Mouse (Mus musculus): ENCODE results near the gene Ogn.
"Not testable (repeated sequence)": the region's sequence is repeated elsewhere in the genome, so short reads cannot be mapped to it uniquely, and the experiment has no call there.

Gene Ogn

DNA sequence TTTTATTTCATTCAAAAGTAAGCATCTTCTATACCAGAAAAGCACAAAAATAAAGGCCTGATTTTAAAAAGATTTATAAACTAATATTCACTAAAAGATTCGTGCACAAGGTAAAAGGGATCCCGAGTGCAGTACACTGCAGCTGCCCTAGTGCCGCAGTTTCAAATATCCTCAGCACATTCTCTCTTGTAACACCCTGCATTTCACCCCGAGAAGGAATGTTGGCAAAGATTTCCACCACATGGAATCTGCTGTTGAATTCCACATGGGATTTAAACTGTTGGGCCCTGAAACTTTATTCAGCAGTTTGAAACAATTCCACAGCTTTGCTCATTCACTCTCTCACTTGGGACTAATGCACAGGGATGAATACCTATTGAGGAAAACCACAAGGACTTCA is at the start of gene Ogn:
TSS of gene Ogn (plus strand) at position 333 of the 400 bp plus-strand sequence.
- DNase-seq: peak; percentile 33 to 38

DNA sequence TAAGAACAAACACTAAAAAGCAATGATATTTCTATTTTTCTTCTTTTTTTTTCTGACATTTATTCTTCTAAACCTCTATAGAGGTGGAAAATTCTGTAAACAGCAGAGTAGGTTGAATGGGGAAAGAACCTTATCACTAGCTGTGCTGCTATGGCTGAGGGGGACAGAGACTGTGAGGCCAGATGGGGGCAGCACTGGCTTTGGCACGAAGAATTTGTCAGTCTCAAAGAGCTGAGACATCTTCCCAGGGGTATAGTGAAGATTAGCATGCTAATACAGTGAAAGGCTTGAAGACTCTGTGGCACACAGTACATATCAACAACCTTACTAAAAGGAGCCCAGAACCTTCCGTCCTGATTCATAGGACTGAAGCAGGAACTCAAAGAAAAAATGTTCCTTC is 48.7 kb upstream of the Ogn start:
- peak; percentile 31 to 63 for DNase-seq

DNA sequence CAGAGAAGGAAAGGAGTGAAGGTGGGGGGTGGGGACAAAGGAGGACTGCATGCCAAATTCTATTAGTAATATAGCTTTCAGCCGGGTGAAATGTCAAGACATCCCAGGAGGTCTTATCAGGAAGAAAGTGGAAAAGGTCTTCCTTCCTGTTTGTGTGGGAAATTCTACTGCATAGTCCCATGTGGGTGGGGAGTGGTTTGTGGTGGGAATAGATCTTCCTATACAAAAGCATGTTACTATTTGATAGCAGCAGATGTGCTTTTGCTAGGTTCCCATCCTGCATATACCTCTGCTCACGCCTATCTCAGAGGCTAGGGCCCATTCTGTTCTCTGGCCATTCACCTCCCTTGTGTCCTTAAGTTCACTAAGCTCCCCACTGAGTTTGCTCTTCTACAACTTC is 47.0 kb upstream of the Ogn start:
- no peak for DNase-seq

DNA sequence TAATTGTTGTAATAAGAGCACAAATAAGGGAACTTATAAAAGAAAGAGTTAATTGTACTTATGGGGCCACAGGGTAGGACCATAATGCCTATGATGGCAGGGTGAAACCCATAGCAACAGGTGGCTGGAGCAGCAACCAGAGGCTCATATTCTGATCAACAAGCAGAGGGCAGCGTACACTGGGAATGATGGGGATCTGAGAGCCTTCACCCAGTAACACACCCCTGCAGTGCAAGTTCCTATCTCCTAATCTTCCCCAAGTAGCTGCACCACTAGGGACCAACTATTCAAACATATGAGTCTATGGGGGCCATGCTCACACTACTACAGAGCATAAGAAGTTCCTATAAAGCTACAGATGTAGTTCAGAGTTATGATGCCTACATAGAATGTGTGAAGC is 43.5 kb upstream of the Ogn start:
- DNase-seq: no peak

DNA sequence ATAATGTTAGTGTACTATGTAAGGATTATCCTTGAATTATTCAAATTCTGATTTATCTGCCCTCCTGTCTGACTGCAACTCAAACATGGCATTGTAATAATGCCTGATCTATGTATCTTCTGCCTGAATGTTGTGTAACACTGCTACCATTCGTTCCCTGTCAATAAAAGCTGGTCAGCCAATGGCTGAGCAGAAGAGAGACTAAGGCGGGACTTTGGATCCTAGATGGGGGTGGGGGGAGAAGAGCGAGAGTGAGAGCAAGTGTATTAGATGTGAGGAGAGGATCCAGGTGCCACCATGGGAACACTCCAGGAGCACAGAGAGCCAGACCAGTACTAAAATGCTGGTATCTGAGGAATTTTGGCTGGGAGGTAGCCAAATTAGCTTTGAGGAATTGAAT is 37.5 kb upstream of the Ogn start:
- peak in 1 of 2 experiments; percentile 12 for DNase-seq

DNA sequence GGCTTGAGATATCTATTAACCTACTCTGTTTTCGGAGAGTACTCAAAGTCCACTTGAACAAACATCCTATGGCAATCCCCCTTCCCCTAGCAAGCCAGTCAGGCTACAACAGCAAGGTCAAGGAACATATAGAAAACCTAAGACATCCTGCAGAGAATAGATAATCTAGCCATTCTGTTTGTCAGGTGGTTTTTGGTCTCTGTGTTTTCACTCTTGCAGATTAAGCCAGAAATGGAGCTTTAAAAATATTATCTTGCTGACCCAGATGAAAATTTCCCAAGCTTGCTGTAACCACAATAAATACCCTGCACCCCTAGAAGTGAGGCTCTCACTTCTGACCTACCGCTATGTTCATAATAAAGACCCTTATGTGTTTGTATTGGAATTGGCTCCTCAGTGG is 36.4 kb upstream of the Ogn start:
- no peak for DNase-seq

DNA sequence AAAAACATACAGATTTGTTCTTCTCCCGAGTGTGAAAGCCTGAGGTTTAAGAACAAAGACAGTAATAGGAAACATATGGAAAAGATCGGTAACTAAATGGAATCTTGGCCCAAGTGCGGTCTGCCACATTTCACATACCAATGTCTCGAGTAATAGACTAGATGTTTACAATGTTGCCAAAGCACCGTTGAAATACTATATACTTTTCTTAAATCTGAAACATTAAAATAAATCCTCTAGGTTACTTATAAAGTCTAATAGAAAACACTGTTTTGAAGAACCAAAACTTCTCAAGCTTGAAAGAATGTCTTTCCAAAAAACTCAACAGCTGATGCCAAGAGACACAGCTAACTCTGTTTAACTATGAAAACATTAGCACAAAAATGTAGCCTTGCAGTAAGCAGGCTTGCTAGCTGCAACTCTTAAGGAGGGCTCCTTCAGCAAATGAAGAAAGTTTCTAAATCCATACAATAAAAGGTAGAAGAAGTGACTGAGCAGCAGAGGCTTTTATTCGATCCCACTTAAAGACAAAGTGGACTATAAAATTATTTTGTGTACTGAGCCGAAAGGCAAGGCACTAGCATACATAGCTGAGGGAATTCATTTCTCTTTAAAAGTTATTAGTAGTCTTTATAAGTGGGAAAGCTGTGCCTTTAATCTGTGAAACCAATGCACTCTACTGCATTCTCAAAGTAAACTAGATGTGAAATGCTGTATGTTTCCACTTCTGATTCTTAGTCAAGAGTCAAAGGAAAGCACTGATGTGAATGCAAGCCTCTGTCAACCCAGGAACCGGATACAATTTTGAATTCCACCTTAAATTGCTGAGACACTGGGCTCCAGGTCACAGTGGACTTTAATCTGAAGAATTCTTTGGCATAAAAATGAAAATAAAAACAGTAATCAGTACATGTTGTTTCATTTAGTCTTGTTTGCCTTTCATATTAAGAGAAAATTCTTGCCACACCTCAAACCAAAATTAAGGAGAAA is 26.0 kb upstream of the Ogn start, which contains the start of gene Omd:
TSS of gene Omd (plus strand) at position 922 of the 990 bp plus-strand sequence.
- peak; percentile 36 to 49 for DNase-seq

DNA sequence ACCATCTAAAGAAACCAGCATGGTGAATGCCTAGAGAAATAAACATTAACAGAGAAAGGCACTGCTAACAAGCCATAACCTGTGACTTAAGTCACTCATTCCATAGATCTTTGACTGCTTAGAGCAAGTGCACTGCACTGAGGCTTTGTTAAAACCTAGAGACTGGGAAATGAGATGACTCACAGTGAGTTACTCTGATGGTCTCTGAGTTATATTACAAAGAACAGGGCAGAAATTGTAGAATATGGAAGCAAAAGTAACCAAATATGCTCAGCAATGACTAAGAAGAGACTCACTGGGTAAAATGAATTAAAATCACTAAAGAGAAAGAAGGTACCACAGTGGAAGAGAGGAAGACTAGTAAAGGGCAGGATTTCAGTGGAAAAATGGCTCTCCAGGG is 24.0 kb upstream of the Ogn start:
- DNase-seq: no peak

DNA sequence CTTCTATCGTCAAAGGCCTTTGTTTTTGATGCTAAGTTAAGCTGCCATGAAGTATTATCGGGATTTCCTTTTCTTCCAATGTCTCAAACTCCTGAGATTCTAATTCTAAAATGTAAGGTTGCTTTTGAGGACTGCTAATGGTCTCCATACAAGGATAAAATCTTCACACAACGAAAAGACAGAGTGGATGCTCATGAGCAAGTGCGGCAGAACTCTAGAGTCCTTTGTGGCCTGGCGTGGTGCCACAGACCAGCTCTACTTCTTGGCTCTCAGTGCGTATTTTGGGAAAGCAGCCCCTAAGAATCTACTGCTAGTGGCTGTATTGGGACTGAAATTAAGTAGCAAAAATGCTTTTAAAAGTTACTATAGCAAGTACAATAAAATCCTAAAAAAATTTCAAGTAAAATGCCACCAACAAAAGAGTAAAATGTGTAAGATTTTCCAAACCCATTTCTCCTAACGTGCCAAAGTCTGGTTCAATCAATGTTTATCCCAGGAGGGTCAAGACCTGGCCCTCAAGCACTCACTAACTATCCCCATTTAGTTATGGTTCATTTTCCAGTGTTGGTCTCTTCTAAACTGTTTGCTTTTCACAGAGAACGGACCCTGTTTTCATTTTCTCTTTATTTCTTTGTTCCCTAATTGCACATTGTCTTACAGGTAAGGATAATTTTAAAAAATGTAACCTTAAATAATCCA is 23.4 kb upstream of the Ogn start:
- peak; percentile 18 to 42 for DNase-seq

DNA sequence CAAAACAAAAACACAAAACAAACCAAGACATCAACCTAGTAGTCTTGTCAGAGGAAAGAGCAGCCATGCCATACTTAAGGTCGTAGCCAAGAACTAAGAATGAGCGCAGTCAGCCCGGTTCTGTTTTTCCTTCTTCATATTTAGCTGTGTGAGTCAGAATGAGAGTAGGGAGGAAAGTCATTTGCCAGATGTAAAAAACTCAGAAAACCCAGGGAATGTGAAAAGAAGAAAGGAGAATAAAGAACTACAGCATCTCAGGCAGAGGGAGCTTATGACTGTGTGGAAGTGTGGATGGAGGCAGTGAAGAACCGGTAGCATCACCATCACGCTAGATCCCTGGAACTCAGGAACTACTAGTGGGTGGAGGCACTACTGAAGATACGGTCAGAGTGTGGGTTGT is 21.8 kb upstream of the Ogn start:
- no peak for DNase-seq

DNA sequence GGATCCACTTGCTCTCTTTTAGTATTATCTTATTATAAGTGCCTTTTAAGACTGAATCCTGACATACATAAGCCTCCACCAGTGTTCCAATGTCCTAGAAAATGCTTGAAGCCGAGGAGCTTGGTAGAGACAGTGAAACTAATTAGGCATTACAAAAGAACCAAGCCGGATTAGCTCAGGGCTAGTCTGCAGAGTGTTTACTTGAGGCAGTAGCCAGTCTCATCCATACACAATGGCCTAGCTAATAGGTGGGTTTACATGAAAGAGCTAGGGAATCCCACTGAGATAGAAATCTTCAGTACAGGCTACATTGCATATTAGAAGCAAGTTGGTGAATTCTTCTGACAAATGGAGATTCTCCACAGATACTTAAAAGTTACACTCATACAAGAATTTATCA is 5.3 kb upstream of the Ogn start:
- DNase-seq: not testable (repeated sequence)

DNA sequence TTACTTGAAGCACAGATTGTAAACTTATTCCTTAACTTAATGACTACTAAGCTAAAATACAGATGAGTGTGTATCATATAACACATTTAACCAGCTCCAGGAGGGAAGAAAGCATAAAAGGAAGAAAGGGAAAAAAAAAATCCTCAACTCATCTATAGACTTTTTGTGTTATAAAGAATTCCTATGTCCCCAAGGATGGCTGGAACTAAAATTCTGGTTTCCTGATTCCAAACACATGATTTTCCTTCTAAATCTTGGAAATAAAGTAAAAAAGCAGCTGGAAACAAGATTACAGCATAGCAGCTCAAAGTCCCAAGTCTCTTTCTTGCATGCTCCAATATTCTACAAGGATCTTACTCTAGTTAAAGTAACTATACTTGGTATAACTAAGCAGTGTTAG is 4.2 kb upstream of the Ogn start:
- DNase-seq: no peak

DNA sequence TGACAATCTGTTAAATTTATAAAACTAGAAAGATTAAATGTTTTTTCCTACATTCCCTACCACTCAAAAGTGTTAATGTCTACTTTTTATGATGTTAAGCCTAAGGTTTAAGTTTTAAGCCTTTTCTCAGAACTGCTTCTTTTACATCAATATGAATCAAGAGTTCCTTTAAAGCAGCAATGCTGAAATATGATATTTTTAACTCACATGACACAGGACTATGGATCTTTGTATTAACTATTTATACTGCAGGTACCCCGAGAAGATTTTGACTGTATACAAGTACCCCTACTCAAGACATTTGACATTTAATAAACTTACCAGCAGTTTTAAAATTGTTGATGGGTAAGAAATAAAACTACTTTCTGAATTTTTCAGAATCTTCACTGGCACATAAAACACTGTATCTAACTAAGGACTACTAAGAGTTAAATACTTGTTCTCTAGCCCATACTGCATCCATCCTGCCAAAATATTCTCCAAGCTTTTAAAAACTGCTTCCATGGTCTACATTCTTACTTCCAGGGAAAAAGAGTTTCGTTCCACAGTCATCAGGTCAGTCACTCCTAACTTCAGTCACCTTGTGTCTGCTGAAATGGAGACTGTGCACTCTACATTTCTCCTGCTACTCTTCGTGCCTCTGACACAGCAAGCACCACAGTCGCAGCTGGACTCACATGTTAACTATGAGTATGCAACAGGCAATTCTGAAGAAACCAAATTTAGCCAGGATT is 910 bp downstream of the Ogn start:
- DNase-seq: no peak

DNA sequence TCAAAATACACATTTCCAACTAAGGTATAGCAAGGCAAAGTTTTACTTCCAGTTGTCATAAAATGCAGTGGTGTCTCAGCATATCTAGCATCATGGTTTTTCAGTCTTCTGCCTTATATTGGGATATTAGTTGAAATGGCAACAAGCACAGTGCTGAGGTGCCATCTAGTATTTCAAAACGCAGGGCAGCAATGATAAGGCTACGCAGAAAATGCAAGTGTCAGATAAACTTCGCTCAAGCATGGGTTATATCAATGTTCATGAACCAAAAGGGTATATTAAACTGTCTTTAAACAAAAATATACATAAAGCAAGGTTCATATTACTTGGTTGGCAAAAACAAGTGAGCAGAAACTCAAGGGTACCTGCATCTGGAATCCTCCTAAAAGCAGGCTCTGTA is 9.2 kb downstream of the Ogn start:
- DNase-seq: no peak

DNA sequence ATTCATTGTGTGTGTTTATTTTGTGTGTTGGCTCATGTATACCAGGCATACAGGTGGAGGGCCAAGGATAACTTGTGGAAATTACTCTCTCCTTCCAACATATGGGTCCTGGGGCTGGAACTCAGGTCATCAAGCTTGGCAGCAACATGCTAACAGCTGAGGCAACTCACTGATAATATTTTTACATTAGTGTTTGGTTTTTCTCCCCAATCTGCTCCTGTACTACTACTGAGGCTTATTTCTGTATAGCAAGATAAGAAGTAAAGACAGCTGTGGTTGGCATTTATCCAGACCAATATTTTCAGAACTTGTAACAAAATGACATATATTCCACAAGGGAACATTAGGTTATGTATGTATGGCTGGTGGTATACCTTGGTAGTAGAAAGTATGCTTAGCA is 10.5 kb downstream of the Ogn start:
- no peak for DNase-seq

DNA sequence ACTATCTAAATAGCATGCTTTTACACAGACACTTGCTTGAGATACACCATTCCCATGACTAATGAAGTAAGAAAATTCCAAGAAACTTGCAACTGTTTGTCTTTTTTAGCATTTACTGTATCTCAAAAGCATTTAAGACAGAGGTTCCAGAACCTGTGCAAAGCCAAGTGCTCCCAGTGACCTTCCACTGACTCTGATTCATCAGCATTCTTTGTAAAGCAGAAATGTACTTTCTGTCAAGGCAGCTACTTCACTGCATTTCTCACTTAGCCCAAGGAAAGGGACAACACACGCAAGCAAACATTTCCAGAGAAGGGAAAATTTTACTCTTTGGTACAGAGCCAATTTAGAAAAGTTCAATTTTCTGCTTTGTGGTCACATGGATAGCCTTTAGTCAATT is 15.4 kb downstream of the Ogn start:
- no peak for DNase-seq

DNA sequence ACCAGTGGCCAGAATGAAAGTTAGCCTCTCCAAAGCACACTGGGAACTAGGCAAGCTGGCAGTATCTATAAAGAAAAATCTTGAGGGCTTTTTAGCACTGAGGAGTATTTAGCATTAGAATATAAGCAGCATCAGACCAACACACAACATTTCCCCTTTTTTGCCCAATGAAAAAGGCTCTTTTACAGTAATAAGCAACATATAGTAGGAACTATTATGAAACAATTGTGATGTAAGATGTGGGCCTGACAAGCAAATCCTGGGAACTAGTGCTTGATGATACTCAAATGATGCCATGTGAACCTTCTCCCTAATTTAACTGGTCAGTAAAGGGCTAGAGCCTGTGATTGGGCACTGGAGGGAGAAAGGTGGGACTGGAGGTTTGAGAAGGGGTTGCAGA is 20.3 kb downstream of the Ogn start:
- no peak for DNase-seq

DNA sequence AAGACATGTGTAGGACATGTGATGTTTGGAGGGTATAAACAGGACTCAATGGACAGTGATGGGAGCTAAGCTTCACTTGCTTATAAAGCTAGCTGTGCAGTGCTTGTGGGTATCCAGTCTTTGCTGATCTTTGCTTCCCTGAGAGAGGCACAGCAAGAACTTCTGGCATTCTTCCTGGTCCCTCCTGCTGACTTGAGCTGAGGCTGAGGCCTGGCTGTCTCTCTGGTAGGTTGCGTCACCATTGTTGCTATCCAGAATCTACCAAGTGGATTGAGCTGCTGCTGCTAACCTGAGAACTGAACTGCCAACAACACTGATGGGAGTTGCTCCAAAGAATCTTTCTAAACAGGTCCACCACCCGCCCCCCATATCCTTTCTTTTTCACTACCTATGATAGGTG is 21.2 kb downstream of the Ogn start:
- DNase-seq: no peak

DNA sequence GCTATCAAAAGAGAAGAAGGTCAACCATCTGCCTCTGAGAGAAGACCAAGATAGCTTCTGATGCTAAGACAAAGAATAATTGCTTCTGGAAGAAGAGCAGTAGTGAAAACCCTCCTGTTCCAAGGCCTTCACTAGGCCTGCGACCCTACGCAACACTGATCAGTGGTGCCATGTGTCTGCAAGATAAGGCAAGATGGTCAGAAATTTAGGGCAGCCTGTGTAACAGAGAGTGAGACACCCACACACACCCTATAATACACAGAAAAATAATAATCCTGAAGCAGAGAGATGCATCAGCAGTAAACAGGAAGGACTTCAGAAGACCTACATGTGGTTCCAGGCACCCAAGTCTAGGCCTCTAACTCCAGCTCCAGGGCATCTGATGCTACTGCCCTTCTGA is 32.1 kb downstream of the Ogn start:
- no peak for DNase-seq

DNA sequence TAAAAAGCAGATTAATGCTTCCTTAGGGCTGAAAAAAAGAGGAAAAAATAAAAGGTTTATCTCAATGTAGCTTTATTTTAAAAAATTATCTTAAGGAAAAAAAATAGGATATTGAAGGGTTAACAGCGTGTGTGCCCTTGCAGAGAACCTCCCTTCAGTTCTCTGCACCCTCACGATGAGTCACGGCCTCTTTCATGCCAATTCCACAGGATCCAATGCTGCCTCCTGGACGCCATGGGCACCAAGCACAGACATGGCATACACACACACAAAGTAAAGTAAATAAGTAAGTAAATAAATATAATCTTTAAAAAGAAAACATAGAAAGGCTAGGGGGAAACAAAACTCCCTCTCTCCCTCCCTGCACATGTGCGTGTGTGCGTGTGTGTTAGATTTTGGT is 34.8 kb downstream of the Ogn start:
- no peak for DNase-seq

DNA sequence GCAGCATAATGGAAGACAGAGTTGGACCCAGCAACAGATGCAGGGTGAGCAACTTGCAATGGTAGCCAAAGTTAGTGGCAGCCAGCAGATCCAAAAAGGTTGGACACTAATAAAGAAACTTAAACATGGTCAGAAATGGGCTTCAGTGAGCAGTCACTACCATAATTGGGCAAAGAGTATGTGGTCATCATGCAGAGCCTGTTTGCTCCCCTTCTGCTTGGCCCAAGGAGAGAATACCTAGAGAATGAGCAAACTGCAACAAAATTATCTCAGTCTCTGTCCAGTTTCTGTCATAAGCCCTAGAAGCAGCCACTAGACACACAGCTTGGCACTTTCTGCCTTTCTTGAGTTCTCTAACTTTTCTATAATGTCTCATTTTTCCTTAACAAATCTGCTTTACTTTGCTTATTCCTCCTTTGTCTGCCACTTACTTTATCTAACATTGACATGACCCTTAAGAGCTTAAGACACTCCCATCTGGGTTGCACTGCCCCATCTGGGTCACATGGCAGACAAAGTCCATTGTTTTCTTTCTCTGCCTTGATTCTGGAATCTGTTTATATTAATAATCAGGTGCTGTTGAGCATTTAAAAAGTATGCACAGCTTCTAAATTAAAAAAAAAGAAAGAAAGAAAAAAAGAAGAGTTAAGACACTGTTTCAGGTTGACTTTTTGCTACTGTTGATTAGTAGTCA is 36.0 kb downstream of the Ogn start:
- DNase-seq: peak; percentile 13 to 22

DNA sequence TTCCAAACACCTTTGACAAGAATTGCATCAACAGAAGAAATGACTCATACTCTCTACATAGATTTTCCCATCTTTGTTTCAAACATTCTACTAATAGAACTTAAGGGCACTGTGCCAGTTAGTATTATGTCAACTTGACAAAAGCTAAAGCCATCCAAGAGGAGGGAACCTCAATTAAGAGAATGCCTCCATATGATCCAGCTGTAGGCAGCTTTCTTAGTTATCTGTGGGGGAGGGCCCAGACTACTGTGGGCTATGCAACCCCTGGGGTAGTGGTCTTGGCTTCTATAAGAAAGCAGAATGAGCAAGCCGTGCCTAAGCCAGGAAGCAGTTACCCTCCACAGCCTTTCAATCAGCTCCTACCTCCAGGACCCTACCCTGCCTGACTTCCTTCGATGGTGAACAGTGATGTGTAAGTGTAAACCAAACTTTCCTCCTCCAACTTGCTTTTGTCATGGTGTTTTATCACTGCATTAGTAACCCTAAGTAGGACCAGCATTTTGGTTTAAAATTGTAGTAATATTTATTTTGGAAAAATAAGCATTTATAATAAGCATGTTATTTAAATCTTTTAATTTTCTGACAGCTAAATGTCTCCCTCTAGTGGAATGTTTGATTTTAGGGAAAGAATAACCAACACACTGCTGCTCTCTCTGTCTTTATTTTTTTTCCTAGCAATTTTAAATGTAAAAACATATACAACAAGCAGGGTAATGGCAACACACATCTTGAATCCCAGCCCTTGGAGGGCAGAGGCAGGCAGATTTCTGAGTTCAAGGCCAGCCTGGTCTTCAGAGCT is 37.1 kb downstream of the Ogn start:
- DNase-seq: no peak

All from kidney, adult 8-10 months (tissue).